ENCODE assay signal across 7 mouse cellular contexts in genomic region chr11:100622714-100623113, GRCm38 (mm10). TPM values are rescaled to one million over a fixed set of nuclear protein-coding genes. Genes with fewer than 3 reads are reported as not detected.
DNase-seq lines count a peak whose midpoint lies in the region; ATAC-seq lines count a peak whose summit lies in the region.

No protein-coding gene starts in this region.

- H3K4me2 ChIP-seq in intestine, embryonic 16.5 days (ENCODE audit: low read depth, low read length): peak overlapping the region; percentile 56
- peak overlapping the region; percentile 58 for H3K4me2 ChIP-seq in midbrain, embryonic 11.5 days

- H3K4me1 ChIP-seq in intestine, embryonic 16.5 days (ENCODE audit: control insufficient read depth, insufficient read depth, low read length): peaks cover 36% of the 10 kb centered on the region
- H3K4me1 ChIP-seq in midbrain, embryonic 11.5 days (ENCODE audit: control insufficient read depth, insufficient read depth, low read length): peaks cover 20% of the 10 kb centered on the region

- ATAC-seq in intestine, embryonic 16.5 days: peak; percentile 82
- peak; percentile 63 for ATAC-seq in midbrain, embryonic 11.5 days (ENCODE audit: low FRiP score)

- H3K9me3 ChIP-seq in intestine, embryonic 16.5 days (ENCODE audit: control insufficient read depth, low read length): no peaks in the 10 kb centered on the region
- no peaks in the 10 kb centered on the region for H3K9me3 ChIP-seq in midbrain, embryonic 11.5 days (ENCODE audit: control insufficient read depth, low read length)

- peak overlapping the region; percentile 95 for H3K4me3 ChIP-seq in intestine, embryonic 16.5 days (ENCODE audit: low read length)
- peak overlapping the region; percentile 87 for H3K4me3 ChIP-seq in midbrain, embryonic 11.5 days (ENCODE audit: low read depth, low read length)

- H3K36me3 ChIP-seq in intestine, embryonic 16.5 days (ENCODE audit: control insufficient read depth, insufficient read depth, low read length): peaks cover 12% of the 10 kb centered on the region
- peaks cover 13% of the 10 kb centered on the region; the same call in 1 of the 2 replicates for H3K36me3 ChIP-seq in midbrain, embryonic 11.5 days (ENCODE audit: control insufficient read depth, insufficient read depth, low read length)

- under 1% methylated on average over 24 of the region's 24 CpGs for WGBS in intestine, embryonic 16.5 days
- WGBS in midbrain, embryonic 11.5 days: under 1% methylated on average over 24 of the region's 24 CpGs

- peak; percentile 96 to 97 for DNase-seq in adrenal gland, adult 18-20 months (ENCODE audit: low spot score in 2 of 2)
- peak; percentile 96 for DNase-seq in embryo, embryonic 11 days
- peak; percentile 93 for DNase-seq in gastrocnemius, postnatal 25 days
- DNase-seq in left cerebral cortex, postnatal 36 days (ENCODE audit: low spot score in 2 of 2): peak; percentile 95 to 96
- peak; percentile 100 for DNase-seq in midbrain, embryonic 11.5 days (ENCODE audit: low spot score, missing footprints)
- peak; percentile 92 for DNase-seq in skeletal muscle tissue, adult 2 months (ENCODE audit: low read depth, low spot score)

- peak overlapping the region; percentile 95 for H3K27ac ChIP-seq in intestine, embryonic 16.5 days (ENCODE audit: low read length)
- peak overlapping the region; percentile 31; the same call in 1 of the 2 replicates for H3K27ac ChIP-seq in midbrain, embryonic 11.5 days (ENCODE audit: low read depth, low read length)

- H3K9ac ChIP-seq in intestine, embryonic 16.5 days (ENCODE audit: low read depth, low read length): peak overlapping the region; percentile 87
- peak overlapping the region; percentile 88 for H3K9ac ChIP-seq in midbrain, embryonic 11.5 days (ENCODE audit: low read length)

- intact Hi-C loops in left cerebral cortex, postnatal 36 days (cut with DNase I): no loop called here

- no peaks in the 10 kb centered on the region for H3K27me3 ChIP-seq in intestine, embryonic 16.5 days (replicated peaks; ENCODE audit: control insufficient read depth, insufficient read depth, low read length)
- H3K27me3 ChIP-seq in midbrain, embryonic 11.5 days (ENCODE audit: control insufficient read depth, insufficient read depth, low read length): no peaks in the 10 kb centered on the region

RNA-seq across cellular contexts. Expression of gene Dnajc7, which starts 2.7 kb away (rescaled TPM):
- total RNA-seq in adrenal gland, adult 18-20 months (2021): 100 to 1,000 TPM; 210 to 238 TPM
- total RNA-seq in gastrocnemius, postnatal 25 days (2021): 100 to 1,000 TPM; 123 to 126 TPM
- polyA plus RNA-seq in intestine, embryonic 16.5 days (2015; fragmentation: Nextera tagmentation; extraction: Ambion mirVana): 171 and 184 TPM in 2 replicates
- total RNA-seq in left cerebral cortex, postnatal 36 days (2021): 100 to 1,000 TPM; 215 to 247 TPM
- 96.1 TPM in 2 replicates for polyA plus RNA-seq in midbrain, embryonic 11.5 days (2014; fragmentation: Nextera tagmentation; extraction: Ambion mirVana)

RNA-seq across cellular contexts. Expression of gene Nkiras2, which starts 3.7 kb away (rescaled TPM):
- total RNA-seq in adrenal gland, adult 18-20 months (2021): 10 to 100 TPM; 31.2 to 31.8 TPM
- 10 to 100 TPM; 19.9 to 21.5 TPM for total RNA-seq in gastrocnemius, postnatal 25 days (2021)
- polyA plus RNA-seq in intestine, embryonic 16.5 days (2015; fragmentation: Nextera tagmentation; extraction: Ambion mirVana): 80.8 and 83.6 TPM in 2 replicates
- total RNA-seq in left cerebral cortex, postnatal 36 days (2021): 10 to 100 TPM; 13.1 to 13.7 TPM
- 96.4 and 110 TPM in 2 replicates for polyA plus RNA-seq in midbrain, embryonic 11.5 days (2014; fragmentation: Nextera tagmentation; extraction: Ambion mirVana)

RNA-seq across cellular contexts. Expression of gene Cnp, which starts 48.0 kb away (rescaled TPM):
- 10 to 100 TPM; 33.2 to 40.6 TPM for total RNA-seq in adrenal gland, adult 18-20 months (2021)
- total RNA-seq in gastrocnemius, postnatal 25 days (2021): 1 to 10 TPM; 8.6 to 9.6 TPM
- 27.7 and 28.4 TPM in 2 replicates for polyA plus RNA-seq in intestine, embryonic 16.5 days (2015; fragmentation: Nextera tagmentation; extraction: Ambion mirVana)
- 100 to 1,000 TPM; 167 to 298 TPM for total RNA-seq in left cerebral cortex, postnatal 36 days (2021)
- 15.7 and 16.9 TPM in 2 replicates for polyA plus RNA-seq in midbrain, embryonic 11.5 days (2014; fragmentation: Nextera tagmentation; extraction: Ambion mirVana)

Comparison
In these comparisons a context has a peak if more than half of its experiments do, and no peak if none do; other contexts are left out.
1. Peak in every context shown above with its lines: DNase-seq, ATAC-seq, H3K4me3 ChIP-seq and H3K27ac ChIP-seq.
2. RNA of gene Cnp, which starts 48.0 kb away (total RNA-seq): 167 to 298 TPM in left cerebral cortex, postnatal 36 days; 33.2 to 40.6 TPM in adrenal gland, adult 18-20 months and 8.6 to 9.6 TPM in gastrocnemius, postnatal 25 days; every median in the first group is over 4 times any median in the second.